ENCODE assay signal across 8 mouse cellular contexts in genomic region chr2:166735469-166736001, GRCm38 (mm10). TPM values are rescaled to one million over a fixed set of nuclear protein-coding genes. Genes with fewer than 3 reads are reported as not detected.
DNase-seq lines count a peak whose midpoint lies in the region; ATAC-seq lines count a peak whose summit lies in the region.

No protein-coding gene starts in this region.

- H3K27ac ChIP-seq in lung, embryonic 16.5 days (ENCODE audit: low read length): no peak overlapping the region

- H3K4me1 ChIP-seq in lung, embryonic 16.5 days (replicated peaks; ENCODE audit: control insufficient read depth, insufficient read depth, low read length): no peaks in the 10 kb centered on the region

- H3K36me3 ChIP-seq in lung, embryonic 16.5 days (ENCODE audit: control insufficient read depth, insufficient read depth, low read length): no peaks in the 10 kb centered on the region

- peak overlapping the region; percentile 7; the same call in 1 of the 2 replicates for H3K4me3 ChIP-seq in lung, embryonic 16.5 days (ENCODE audit: low read length)

- H3K4me2 ChIP-seq in lung, embryonic 16.5 days (ENCODE audit: low read depth, low read length): peak overlapping the region; percentile 40

- H3K9ac ChIP-seq in lung, embryonic 16.5 days (ENCODE audit: low read length): peak overlapping the region; percentile 41

- no peaks in the 10 kb centered on the region for H3K27me3 ChIP-seq in lung, embryonic 16.5 days (ENCODE audit: control insufficient read depth, insufficient read depth, low read depth, low read length)

- 35% methylated on average over 15 of the region's 15 CpGs for WGBS in lung, embryonic 16.5 days

- no peak for DNase-seq in lung, postnatal 14 days
- DNase-seq in forelimb bud, embryonic 11.5 days (ENCODE audit: low read depth, low spot score): peak; percentile 82
- DNase-seq in mesoderm, embryonic 11.5 days (ENCODE audit: low read depth, low spot score): peak; percentile 69
- DNase-seq in cerebellum, adult 8-10 months: no peak
- DNase-seq in gastrocnemius, postnatal 10 days: no peak
- DNase-seq in frontal cortex, adult 2 months (ENCODE audit: extremely low spot score in 1 of 2, low spot score in 1 of 2): no peak
- DNase-seq in urinary bladder, postnatal 10 days (ENCODE audit: low spot score): no peak

- ATAC-seq in lung, embryonic 16.5 days (ENCODE audit: low read depth): no peak

- no peaks in the 10 kb centered on the region for H3K9me3 ChIP-seq in lung, embryonic 16.5 days (ENCODE audit: control insufficient read depth, low read length)

RNA-seq across cellular contexts. Expression of gene Prex1, which starts 21.9 kb away (rescaled TPM):
- polyA plus RNA-seq in lung, embryonic 16.5 days (2015; fragmentation: Nextera tagmentation; extraction: Ambion mirVana): 8.9 and 10.7 TPM in 2 replicates
- total RNA-seq in gastrocnemius, postnatal 10 days (2021): 10 to 100 TPM; 12.9 to 20.3 TPM
- 101 and 102 TPM in 2 replicates for polyA plus RNA-seq in frontal cortex, adult 2 months (2012; rRNA removed)

RNA-seq across cellular contexts. Expression of gene Trp53rkb, which starts 56.8 kb away (rescaled TPM):
- polyA plus RNA-seq in lung, embryonic 16.5 days (2015; fragmentation: Nextera tagmentation; extraction: Ambion mirVana): 5.2 and 5.8 TPM in 2 replicates
- 1 to 10 TPM; 3.4 to 4.1 TPM for total RNA-seq in gastrocnemius, postnatal 10 days (2021)
- polyA plus RNA-seq in frontal cortex, adult 2 months (2012; rRNA removed): 6.3 and 6.5 TPM in 2 replicates

Comparison
In these comparisons a context has a peak if more than half of its experiments do, and no peak if none do; other contexts are left out.
1. DNase-seq: peak in forelimb bud, embryonic 11.5 days (single experiment) and mesoderm, embryonic 11.5 days (single experiment); none in lung, postnatal 14 days (single experiment), cerebellum, adult 8-10 months (single experiment), gastrocnemius, postnatal 10 days (single experiment), frontal cortex, adult 2 months (0 of 2) and urinary bladder, postnatal 10 days (single experiment).